Mouse (Mus musculus): Measurements from ENCODE around the gene Alx3.
A peak's percentile ranks its signal among the peaks of the same experiment; 100 is the strongest.

The Alx3 gene

GRCm38 (mm10) chr3:107582875-107583767 is 11.7 kb upstream of the Alx3 start:
- no peak for DNase-seq (ENCODE audit: low read depth)

- no peak for DNase-seq (ENCODE audit: low read depth)
These were observed 10.9 kb upstream of the Alx3 start for GRCm38 (mm10) chr3:107583893-107584292.

- no peak for DNase-seq (ENCODE audit: low read depth)
These were observed 8.3 kb upstream of the Alx3 start for GRCm38 (mm10) chr3:107586504-107586903.

- DNase-seq (ENCODE audit: low read depth) = no peak
These were observed 3.2 kb upstream of the Alx3 start for GRCm38 (mm10) chr3:107591612-107592011.

GRCm38 (mm10) chr3:107593632-107594031 is 1.2 kb upstream of the Alx3 start:
- DNase-seq (ENCODE audit: low read depth) = no peak

GRCm38 (mm10) chr3:107595264-107595937 is 570 bp downstream of the Alx3 start:
- no peak for DNase-seq (ENCODE audit: low read depth)

- no peak for DNase-seq (ENCODE audit: low read depth)
These were observed 1.2 kb downstream of the Alx3 start for GRCm38 (mm10) chr3:107595938-107596461.

- DNase-seq (ENCODE audit: low read depth) = no peak
These were observed 1.7 kb downstream of the Alx3 start for GRCm38 (mm10) chr3:107596559-107596958.

GRCm38 (mm10) chr3:107597134-107597533 is 2.3 kb downstream of the Alx3 start:
- no peak for DNase-seq (ENCODE audit: low read depth)

- no peak for DNase-seq (ENCODE audit: low read depth)
These were observed 3.0 kb downstream of the Alx3 start for GRCm38 (mm10) chr3:107597586-107598389.

GRCm38 (mm10) chr3:107600127-107600526 is 5.3 kb downstream of the Alx3 start:
- no peak for DNase-seq (ENCODE audit: low read depth)

GRCm38 (mm10) chr3:107605304-107605703 is 10.5 kb downstream of the Alx3 start:
- peak; percentile 49 for DNase-seq (ENCODE audit: low read depth)

GRCm38 (mm10) chr3:107607221-107607620 is 12.4 kb downstream of the Alx3 start:
- no peak for DNase-seq (ENCODE audit: low read depth)

- DNase-seq (ENCODE audit: low read depth) = no peak
These were observed 14.0 kb downstream of the Alx3 start for GRCm38 (mm10) chr3:107608808-107609207.

- no peak for DNase-seq (ENCODE audit: low read depth)
These were observed 14.5 kb downstream of the Alx3 start for GRCm38 (mm10) chr3:107609376-107609775.

- no peak for DNase-seq (ENCODE audit: low read depth)
These were observed 16.6 kb downstream of the Alx3 start for GRCm38 (mm10) chr3:107611394-107611793.

- DNase-seq (ENCODE audit: low read depth) = peak; percentile 36
These were observed 18.2 kb downstream of the Alx3 start for GRCm38 (mm10) chr3:107612902-107613525.

- no peak for DNase-seq (ENCODE audit: low read depth)
These were observed 23.0 kb downstream of the Alx3 start for GRCm38 (mm10) chr3:107617800-107618199.

GRCm38 (mm10) chr3:107619911-107620310 is 25.1 kb downstream of the Alx3 start:
- DNase-seq (ENCODE audit: low read depth) = no peak

- no peak for DNase-seq (ENCODE audit: low read depth)
These were observed 26.6 kb downstream of the Alx3 start for GRCm38 (mm10) chr3:107621286-107622075.

- DNase-seq (ENCODE audit: low read depth) = no peak
These were observed 27.7 kb downstream of the Alx3 start for GRCm38 (mm10) chr3:107622537-107622936.

Measured in 416B (cell line).